ENCODE assay signal across 36 mouse cellular contexts in genomic region chr4:43741526-43741925, GRCm38 (mm10). TPM values are rescaled to one million over a fixed set of nuclear protein-coding genes. Genes with fewer than 3 reads are reported as not detected.
DNase-seq lines count a peak whose midpoint lies in the region; TF ChIP-seq lines count a peak whose summit lies in the region.
"Had no signal": no experiment of that assay in that cellular context is flagged by ENCODE, and none has a peak within 500 bp of the region (broad histone marks: within the 10 kb centered on the region; RNA-seq: fewer than 3 reads in every experiment).

No protein-coding gene starts in this region.

- H3K27ac ChIP-seq in heart, adult 2 months = peak overlapping the region; percentile 56
- H3K27ac ChIP-seq: embryonic facial prominence, embryonic 10.5 days; embryonic facial prominence, embryonic 13.5 days; forebrain, embryonic 12.5 days; forebrain, embryonic 15.5 days; hindbrain, embryonic 10.5 days; hindbrain, embryonic 13.5 days; intestine, embryonic 15.5 days had no signal

- WGBS in heart, adult 2 months = 50% methylated on average over 5 of the region's 5 CpGs

- no peaks in the 10 kb centered on the region for H3K27me3 ChIP-seq in heart, adult 2 months (ENCODE audit: control insufficient read depth, insufficient read depth, low read length)
- H3K27me3 ChIP-seq: embryonic facial prominence, embryonic 13.5 days; forebrain, embryonic 12.5 days; forebrain, embryonic 15.5 days; hindbrain, embryonic 13.5 days; intestine, embryonic 15.5 days had no signal

- no peak for TF ChIP-seq CTCF in heart, adult 2 months (IDR thresholded peaks at IDR 0.05)

- no peak overlapping the region for H3K9ac ChIP-seq in heart, adult 2 months (ENCODE audit: low read depth, low read length)
- H3K9ac ChIP-seq: embryonic facial prominence, embryonic 13.5 days; forebrain, embryonic 12.5 days; forebrain, embryonic 15.5 days; hindbrain, embryonic 13.5 days; intestine, embryonic 15.5 days had no signal

- no peaks in the 10 kb centered on the region; the same call in 1 of the 2 replicates for H3K36me3 ChIP-seq in heart, adult 2 months (ENCODE audit: control insufficient read depth, insufficient read depth, low read length)
- H3K36me3 ChIP-seq: embryonic facial prominence, embryonic 10.5 days; embryonic facial prominence, embryonic 13.5 days; forebrain, embryonic 12.5 days; forebrain, embryonic 15.5 days; hindbrain, embryonic 10.5 days; hindbrain, embryonic 13.5 days; intestine, embryonic 15.5 days had no signal

- no peak for TF ChIP-seq EP300 in heart, adult 2 months (IDR thresholded peaks at IDR 0.05; ENCODE audit: insufficient read depth, low read depth, low read length)

- H3K79me2 ChIP-seq in heart, adult 2 months (replicated peaks; ENCODE audit: control insufficient read depth, insufficient read depth, low read length) = no peaks in the 10 kb centered on the region

- no peak for TF ChIP-seq POLR2A in heart, adult 2 months (IDR thresholded peaks at IDR 0.05; ENCODE audit: insufficient read depth, low read depth, low read length)

- no peak for DNase-seq in heart, adult 2 months
- no peak for DNase-seq in heart, postnatal 25 days (ENCODE audit: low spot score)
- DNase-seq in ES-CJ7 (ENCODE audit: low read depth, low spot score) (peak; percentile 83), ZHBTc4 (ENCODE audit: low read depth, low spot score) (peak; percentile 41)
- peak; percentile 72 for DNase-seq in testis, postnatal 14 days (ENCODE audit: low spot score)
- no peak for DNase-seq in adrenal gland, adult (ENCODE audit: inconsistent age in 2 of 2, low spot score in 1 of 2)
- DNase-seq in frontal cortex, postnatal 36 days (ENCODE audit: low spot score in 2 of 2) = no peak
- DNase-seq: adrenal gland, adult 2 months; adrenal gland, postnatal 14 days; B cell, adult 2 months; cerebellum, adult 18-20 months; cerebellum, adult 9-11 months; cerebellum, postnatal 36 days; embryo, embryonic 11 days; gastrocnemius, postnatal 36 days; heart, postnatal 36 days; kidney, adult 11 months had no signal

- H3K4me3 ChIP-seq in heart, adult 2 months = no peak overlapping the region
- H3K4me3 ChIP-seq: embryonic facial prominence, embryonic 10.5 days; embryonic facial prominence, embryonic 13.5 days; erythroblast, embryonic 14.5 days; forebrain, embryonic 12.5 days; forebrain, embryonic 15.5 days; hindbrain, embryonic 10.5 days; hindbrain, embryonic 13.5 days; intestine, embryonic 15.5 days had no signal

- H3K4me1 ChIP-seq in heart, adult 2 months (ENCODE audit: control insufficient read depth, insufficient read depth, low read length) = peaks cover 11% of the 10 kb centered on the region
- H3K4me1 ChIP-seq: forebrain, embryonic 12.5 days; forebrain, embryonic 15.5 days; hindbrain, embryonic 13.5 days; intestine, embryonic 15.5 days had no signal

- intact Hi-C loops in heart, adult 2 months (cut with DNase I) = loop anchor here (10.0 kb wide), 1 partner anchor 243 kb away; the partner anchor contains the start of gene Ccin
- intact Hi-C loops in heart, postnatal 25 days (cut with DNase I) = no loop called here

RNA-seq across cellular contexts. Expression of gene Spaar, which starts 11.7 kb away (rescaled TPM):
- 1 to 10 TPM; 4.4 to 4.8 TPM for total RNA-seq in heart, adult 2 months (2021)
- 5.2 and 7.8 TPM in 2 replicates for polyA plus RNA-seq in heart, adult 2 months (2012; rRNA removed)
- total RNA-seq in heart, postnatal 25 days (2021) = 1 to 10 TPM; 4.8 to 4.9 TPM
- total RNA-seq: CH12.LX; granulocyte monocyte progenitor cell, adult 5-6 weeks; MEL had no signal
- polyA plus RNA-seq: embryonic facial prominence, embryonic 10.5 days; erythroblast, embryonic 14.5 days; forebrain, embryonic 12.5 days; hindbrain, embryonic 10.5 days; hindbrain, embryonic 13.5 days had no signal

RNA-seq across cellular contexts. Expression of gene Hrct1, which starts 14.5 kb away (rescaled TPM):
- total RNA-seq in heart, adult 2 months (2021) = 1 to 10 TPM; 4.0 to 4.7 TPM
- 8.8 and 10.7 TPM in 2 replicates for polyA plus RNA-seq in heart, adult 2 months (2012; rRNA removed)
- total RNA-seq in heart, postnatal 25 days (2021) = 1 to 10 TPM; 3.3 to 3.4 TPM
- total RNA-seq: CH12.LX; granulocyte monocyte progenitor cell, adult 5-6 weeks; MEL had no signal
- polyA plus RNA-seq: embryonic facial prominence, embryonic 10.5 days; erythroblast, embryonic 14.5 days; forebrain, embryonic 12.5 days had no signal

RNA-seq across cellular contexts. Expression of gene Olfr159, which starts 29.3 kb away (rescaled TPM):
- not detected for total RNA-seq in heart, adult 2 months (2021)
- polyA plus RNA-seq in heart, adult 2 months (2012; rRNA removed) = not detected in 2 replicates
- total RNA-seq in heart, postnatal 25 days (2021) = not detected
- total RNA-seq: adrenal gland, adult 2 months; adrenal gland, postnatal 14 days; CH12.LX; gastrocnemius, adult 8-10 months; gastrocnemius, postnatal 36 days; granulocyte monocyte progenitor cell, adult 5-6 weeks; heart, adult 8-10 months; heart, postnatal 36 days; MEL had no signal
- polyA plus RNA-seq: adrenal gland, adult 2 months; brain, embryonic 14.5 days; cortical plate, adult 2 months; embryonic facial prominence, embryonic 10.5 days; embryonic facial prominence, embryonic 13.5 days; erythroblast, embryonic 14.5 days; forebrain, embryonic 12.5 days; forebrain, embryonic 15.5 days; heart, embryonic 11.5 days; heart, embryonic 14.5 days; heart, postnatal 0 days; hindbrain, embryonic 10.5 days; hindbrain, embryonic 13.5 days; hindbrain, embryonic 16.5 days; intestine, embryonic 15.5 days had no signal

RNA-seq across cellular contexts. Expression of gene Olfr71, which starts 31.5 kb away (rescaled TPM):
- total RNA-seq in heart, adult 2 months (2021) = not detected
- polyA plus RNA-seq in heart, adult 2 months (2012; rRNA removed) = not detected in 2 replicates
- not detected for total RNA-seq in heart, postnatal 25 days (2021)
- total RNA-seq: adrenal gland, adult 2 months; adrenal gland, postnatal 14 days; CH12.LX; gastrocnemius, adult 8-10 months; gastrocnemius, postnatal 36 days; granulocyte monocyte progenitor cell, adult 5-6 weeks; heart, adult 8-10 months; heart, postnatal 36 days; MEL had no signal
- polyA plus RNA-seq: adrenal gland, adult 2 months; brain, embryonic 14.5 days; cortical plate, adult 2 months; embryonic facial prominence, embryonic 10.5 days; embryonic facial prominence, embryonic 13.5 days; erythroblast, embryonic 14.5 days; forebrain, embryonic 15.5 days; heart, embryonic 11.5 days; heart, embryonic 14.5 days; heart, postnatal 0 days; hindbrain, embryonic 10.5 days; hindbrain, embryonic 13.5 days; intestine, embryonic 15.5 days had no signal

RNA-seq across cellular contexts. Expression of gene Olfr70, which starts 40.9 kb away (rescaled TPM):
- total RNA-seq in heart, adult 2 months (2021) = not detected
- polyA plus RNA-seq in heart, adult 2 months (2012; rRNA removed) = not detected in 2 replicates
- total RNA-seq in heart, postnatal 25 days (2021) = not detected
- total RNA-seq: adrenal gland, adult 2 months; adrenal gland, postnatal 14 days; CH12.LX; gastrocnemius, adult 8-10 months; gastrocnemius, postnatal 36 days; granulocyte monocyte progenitor cell, adult 5-6 weeks; heart, adult 8-10 months; heart, postnatal 36 days; MEL had no signal
- polyA plus RNA-seq: adrenal gland, adult 2 months; brain, embryonic 14.5 days; cortical plate, adult 2 months; embryonic facial prominence, embryonic 13.5 days; erythroblast, embryonic 14.5 days; forebrain, embryonic 12.5 days; forebrain, embryonic 15.5 days; heart, embryonic 11.5 days; heart, embryonic 14.5 days; heart, postnatal 0 days; hindbrain, embryonic 10.5 days; hindbrain, embryonic 13.5 days; intestine, embryonic 15.5 days had no signal

Comparison
In these comparisons a context has a peak if more than half of its experiments do, and no peak if none do; other contexts are left out.
1. DNase-seq: peak in ES-CJ7 (single experiment), ZHBTc4 (single experiment) and testis, postnatal 14 days (single experiment); none in heart, adult 2 months (0 of 2), heart, postnatal 25 days (single experiment), adrenal gland, adult (0 of 2) and frontal cortex, postnatal 36 days (0 of 2).